Mouse (Mus musculus) neutrophil, adult 59 days (primary cell): ENCODE data around the gene Paqr5. TPM values are rescaled to one million over a fixed set of nuclear protein-coding genes. Genes with fewer than 3 reads are reported as not detected.

ENCODE experiments used
- total RNA-seq, 2 experiments: library from RNA; stranded (reverse); gene quantifications; 1 replicate in 1 of 2; 2 replicates in 1 of 2; pipeline ENCODE4 v1.2.4; 2023

Gene Paqr5
- 1 to 10 TPM in 1 of 2 experiments, under 1 TPM in 1; 0.49 to 1.2 TPM for total RNA-seq

GRCm38 (mm10) chr9:62026600-62026999 is at the start of gene Paqr5:
TSS of gene Paqr5 (minus strand) at chr9:62026856.

GRCm38 (mm10) chr9:61946623-61947401 is 79.8 kb downstream of the Paqr5 start, which contains the start of gene Kif23:
TSS of gene Kif23 (minus strand) at chr9:61946774.

GRCm38 (mm10) chr9:61914203-61914916 is 112.3 kb downstream of the Paqr5 start, which contains the start of gene Rplp1:
TSS of gene Rplp1 (minus strand) at chr9:61914542.

Other genes starting within 250 kb of the Paqr5 start
- gene Rplp1, start 112.3 kb downstream of the Paqr5 start, total RNA-seq, result 1,000 to 10,000 TPM; 1,288 to 1,336 TPM
- 100 to 1,000 TPM; 129 to 143 TPM for gene Kif23, start 80.1 kb downstream of the Paqr5 start, total RNA-seq
- 1 to 10 TPM; 4.6 to 7.0 TPM for gene Glce, start 95.8 kb upstream of the Paqr5 start, total RNA-seq